Mouse (Mus musculus) thymus, postnatal 10 days (tissue): ENCODE results near the gene Polr2a.
"Not testable (repeated sequence)": the region's sequence is repeated elsewhere in the genome, so short reads cannot be mapped to it uniquely, and the experiment has no call there.

Source experiments
- DNase-seq, 2 experiments: peaks; one replicate each; pipeline ENCODE4 v3.0.0; 2021; ENCODE audit warnings: low spot score in 2 of 2

Gene Polr2a

DNA sequence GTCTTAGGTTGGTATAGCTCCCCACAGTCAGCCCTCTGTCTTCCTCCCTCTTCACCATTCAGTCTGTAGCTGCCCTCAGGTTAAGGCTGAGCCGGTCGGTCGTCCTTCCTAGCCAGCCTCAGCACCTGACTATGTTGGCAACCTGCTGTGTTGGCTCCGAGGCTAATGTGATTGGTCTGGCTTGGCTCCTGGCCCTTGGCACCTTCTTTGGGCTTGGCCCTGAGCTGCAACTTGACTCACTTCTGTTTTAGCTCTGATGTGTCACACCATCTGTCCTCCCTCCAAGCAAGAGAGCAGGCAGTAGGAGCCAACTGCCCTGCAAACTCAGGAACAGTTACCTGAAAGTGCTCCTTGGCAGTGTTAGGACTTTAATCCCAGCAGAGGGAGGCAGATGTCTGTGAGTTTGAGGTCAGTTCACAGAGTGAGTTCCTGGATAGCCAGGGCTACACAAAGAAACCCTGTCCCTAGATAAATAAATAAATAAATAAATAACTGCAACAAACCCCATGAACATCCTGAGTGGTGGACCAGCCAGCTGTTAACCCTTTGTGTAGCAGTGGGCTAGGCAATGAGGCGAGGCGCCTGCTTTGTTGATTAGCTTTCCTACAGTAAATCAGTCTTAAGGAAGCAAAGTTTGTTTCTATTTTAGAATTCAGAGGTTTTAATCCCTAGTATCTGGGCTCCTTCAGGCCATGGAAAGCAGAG, 51.5 kb downstream of the Polr2a start:
- no peak for DNase-seq

- no peak for DNase-seq
These were observed 53.8 kb downstream of the Polr2a start for GRCm38 (mm10) chr11:69704613-69705010.

DNA sequence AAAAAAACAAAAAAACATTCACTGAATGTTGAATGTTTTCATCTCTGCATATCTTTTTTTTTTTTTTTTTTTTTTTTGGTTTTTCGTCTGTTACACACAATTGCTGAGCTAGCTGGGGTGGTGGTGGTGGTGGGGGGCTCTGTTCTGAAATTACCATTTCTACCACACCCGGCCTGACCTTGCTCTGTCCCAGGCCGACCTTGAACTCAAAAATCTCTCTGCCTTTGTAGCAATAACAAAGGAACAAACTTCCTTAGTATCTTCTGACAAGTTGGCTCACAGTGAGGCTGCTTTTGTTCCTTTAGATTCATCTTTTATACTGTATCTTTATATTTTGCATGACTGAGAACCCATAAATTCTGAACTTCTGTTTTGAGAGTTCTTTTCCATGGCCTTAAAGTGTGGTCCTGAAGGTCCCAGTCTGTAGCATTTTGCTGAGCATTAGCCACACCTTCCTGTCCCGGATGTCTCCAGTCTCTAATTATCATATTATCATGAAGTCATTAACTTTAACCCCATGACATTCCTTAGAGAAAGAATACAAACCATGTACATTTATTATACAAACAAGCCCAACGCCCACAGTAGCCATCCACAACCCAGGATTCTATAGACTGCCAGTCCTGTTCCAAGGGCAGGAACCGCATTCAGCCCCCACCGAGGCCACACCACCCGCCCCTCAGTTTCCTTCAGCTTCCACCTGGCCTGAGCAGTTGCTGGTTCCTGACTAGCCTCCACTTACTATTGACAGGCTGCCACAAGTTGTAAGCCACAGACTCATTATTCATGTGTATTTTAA, 54.4 kb downstream of the Polr2a start:
- no peak for DNase-seq

DNA sequence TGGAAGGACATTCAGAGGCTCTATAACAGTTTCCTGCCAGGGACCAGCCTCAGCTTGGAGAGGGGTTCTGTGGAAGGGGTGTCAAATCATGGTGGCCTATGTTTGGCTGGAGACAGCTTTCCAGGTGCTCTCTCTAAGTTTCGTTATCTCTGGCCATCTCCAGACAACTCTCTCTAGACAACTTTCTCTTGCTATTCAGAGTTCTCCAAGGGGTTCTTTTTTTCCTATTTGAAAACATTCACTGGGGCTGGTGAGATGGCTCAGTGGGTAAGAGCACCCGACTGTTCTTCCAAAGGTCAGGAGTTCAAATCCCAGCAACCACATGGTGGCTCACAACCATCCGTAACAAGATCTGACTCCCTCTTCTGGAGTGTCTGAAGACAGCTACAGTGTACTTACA, 55.1 kb downstream of the Polr2a start:
- not testable (repeated sequence) for DNase-seq

DNA sequence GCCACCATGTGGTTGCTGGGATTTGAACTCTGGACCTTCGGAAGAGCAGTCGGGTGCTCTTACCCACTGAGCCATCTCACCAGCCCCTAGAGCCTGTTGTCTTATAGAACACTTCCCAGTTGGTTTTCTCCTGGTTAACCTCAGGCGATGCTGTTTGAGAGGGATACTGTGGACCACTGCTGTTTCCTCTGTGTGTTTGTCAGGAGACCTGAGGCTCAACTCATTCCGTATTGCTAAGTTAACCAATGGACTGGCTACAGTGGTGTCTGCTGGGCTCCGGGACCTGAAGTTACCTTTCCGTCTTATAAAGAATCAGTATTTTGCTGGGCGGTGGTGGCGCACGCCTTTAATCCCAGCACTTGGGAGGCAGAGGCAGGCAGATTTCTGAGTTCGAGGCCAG, 55.6 kb downstream of the Polr2a start:
- DNase-seq: not testable (repeated sequence)

- DNase-seq: no peak
These were observed 58.8 kb downstream of the Polr2a start for GRCm38 (mm10) chr11:69699595-69699994.

GRCm38 (mm10) chr11:69698574-69698973, 59.9 kb downstream of the Polr2a start:
- no peak for DNase-seq

- no peak for DNase-seq
These were observed 61.0 kb downstream of the Polr2a start for GRCm38 (mm10) chr11:69697396-69697795.

- DNase-seq: no peak
These were observed 62.9 kb downstream of the Polr2a start, which contains the start of the genes Tnfsf12 and Tnfsfm13 for GRCm38 (mm10) chr11:69695361-69696181. Gene Tnfsf12, minus strand, starts transcription at chr11:69695849. Gene Tnfsfm13, minus strand, starts transcription at chr11:69696098.

DNA sequence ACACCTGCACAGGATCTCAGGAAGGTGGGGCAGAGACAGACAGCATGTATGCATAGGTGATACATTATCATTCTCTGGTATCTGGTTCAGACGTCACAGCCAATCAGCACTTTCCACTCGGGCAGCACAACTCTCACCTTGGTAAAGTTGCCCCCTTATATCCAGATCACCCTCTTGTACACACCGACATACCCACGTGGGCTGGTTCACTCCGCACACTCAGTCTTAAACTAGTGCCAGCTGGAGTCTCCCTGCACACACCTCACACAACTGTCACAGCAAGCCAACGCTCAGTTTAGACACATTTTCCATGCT, 63.4 kb downstream of the Polr2a start:
- no peak for DNase-seq

- no peak for DNase-seq
These were observed 64.9 kb downstream of the Polr2a start for GRCm38 (mm10) chr11:69693421-69693965.

- no peak for DNase-seq
These were observed 65.6 kb downstream of the Polr2a start for GRCm38 (mm10) chr11:69692863-69693262.

DNA sequence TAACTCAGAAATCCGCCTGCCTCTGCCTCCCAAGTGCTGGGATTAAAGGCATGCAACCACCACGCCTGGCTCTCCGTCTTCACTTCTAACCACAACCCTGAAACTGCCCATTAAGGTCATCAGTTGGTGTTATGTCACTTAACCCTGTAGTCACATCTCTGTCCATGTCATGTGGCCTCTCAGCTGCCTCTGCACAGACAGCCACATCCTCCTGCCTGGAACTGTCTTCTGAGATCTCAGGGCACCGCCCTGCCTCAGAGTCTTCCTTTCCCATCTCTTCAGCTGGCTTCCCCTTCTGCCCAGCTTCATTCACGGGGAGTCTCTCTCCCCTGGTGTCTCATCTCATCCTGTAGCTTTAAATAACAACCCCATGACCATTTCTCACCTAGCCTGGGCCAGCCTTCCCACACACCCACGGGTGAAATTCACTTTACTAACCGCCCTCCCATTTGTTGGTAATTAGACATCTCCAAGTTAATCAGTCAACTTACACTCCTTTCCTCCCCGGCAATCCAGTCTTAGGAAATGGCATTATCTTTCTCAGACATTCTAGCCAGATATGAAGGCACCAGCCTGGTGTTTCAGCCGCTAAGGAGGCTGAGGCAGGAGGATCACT, 66.1 kb downstream of the Polr2a start:
- DNase-seq: no peak

- DNase-seq: no peak
These were observed 68.5 kb downstream of the Polr2a start for GRCm38 (mm10) chr11:69689891-69690290.

- no peak for DNase-seq
These were observed 71.4 kb downstream of the Polr2a start for GRCm38 (mm10) chr11:69687061-69687460.

- no peak for DNase-seq
These were observed 72.1 kb downstream of the Polr2a start for GRCm38 (mm10) chr11:69686377-69686776.

- no peak for DNase-seq
These were observed 72.8 kb downstream of the Polr2a start, which contains the start of gene Tnfsf13 for GRCm38 (mm10) chr11:69685526-69686148. Gene Tnfsf13, minus strand, starts transcription at chr11:69685784.

- DNase-seq: no peak
These were observed 73.5 kb downstream of the Polr2a start for GRCm38 (mm10) chr11:69684936-69685335.

DNA sequence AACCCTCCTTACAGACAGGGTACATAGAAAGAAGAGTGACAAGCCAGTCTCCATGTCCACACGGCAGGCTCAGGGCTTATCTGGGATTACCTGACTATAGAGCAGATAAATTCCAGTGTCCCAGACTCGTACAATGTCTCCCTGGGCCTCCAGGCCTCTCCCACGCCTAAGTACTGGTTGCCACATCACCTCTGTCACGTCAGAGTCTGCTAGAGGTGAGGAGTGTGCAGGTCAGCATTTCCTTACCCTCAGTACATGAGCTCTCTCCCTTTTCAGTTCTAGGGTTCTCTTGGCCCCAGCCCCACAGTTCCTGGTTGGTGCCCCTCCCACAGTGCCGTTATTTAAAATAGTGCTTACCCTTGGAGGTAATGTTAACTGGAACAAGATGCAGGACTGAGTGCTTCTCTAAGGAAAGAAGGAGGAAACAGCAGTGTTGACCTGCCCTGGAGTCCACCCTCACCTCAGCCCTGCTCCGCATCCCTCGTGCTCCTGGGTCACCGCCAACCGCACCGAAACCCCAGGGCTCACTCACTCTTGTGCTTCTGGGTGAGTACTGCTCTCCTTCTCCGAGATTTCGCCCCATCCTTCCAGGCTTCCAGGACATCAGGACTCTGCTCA, 74.2 kb downstream of the Polr2a start:
- no peak for DNase-seq
